Mouse (Mus musculus): ENCODE data around the gene Sdc4.

DNA sequence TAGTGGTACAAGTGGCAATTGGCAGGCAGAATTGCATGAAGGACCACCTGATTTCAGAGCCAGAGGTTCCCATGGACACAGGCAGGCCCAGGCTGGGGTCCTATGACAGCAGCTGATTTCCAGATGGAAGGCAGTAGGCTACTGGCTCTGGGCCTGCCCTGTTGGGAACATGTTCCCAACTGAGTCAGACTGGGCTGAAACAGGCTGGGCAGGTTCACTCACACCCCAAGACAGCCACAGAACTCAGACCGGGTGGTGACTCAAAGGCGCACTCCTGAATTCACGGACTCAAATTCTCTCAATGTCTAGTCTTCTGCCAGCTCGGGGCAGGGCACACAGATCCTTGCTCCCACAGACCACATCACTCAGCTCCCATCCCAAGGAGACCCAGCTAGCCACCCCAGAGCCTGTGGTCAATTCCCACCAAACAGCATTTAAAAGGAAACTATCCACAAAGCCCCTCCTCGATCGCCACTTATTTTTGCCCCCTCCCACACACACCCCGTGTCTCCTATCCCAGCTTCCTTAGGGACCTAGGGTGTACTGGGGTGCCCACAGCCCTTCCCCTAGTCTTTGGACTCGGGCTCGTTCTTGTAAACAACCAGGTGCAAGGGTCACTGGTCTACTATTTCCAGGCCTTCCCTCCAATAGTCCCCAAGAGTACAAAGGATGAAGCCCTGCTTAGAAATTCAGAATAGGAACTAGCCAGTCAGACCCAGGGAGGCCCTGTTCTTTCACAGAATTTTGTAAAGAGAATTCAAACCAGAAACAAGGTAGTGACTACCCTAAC is 11.8 kb downstream of the Sdc4 start:
- TF ChIP-seq CTCF (conservative IDR thresholded peaks at IDR 0.05; ENCODE audit: low read length) (no peak), POU5F1 (IDR thresholded peaks at IDR 0.05; ENCODE audit: borderline replicate concordance, low read length) (no peak), NANOG (IDR thresholded peaks at IDR 0.05; ENCODE audit: borderline replicate concordance, low read length) (no peak)
